In genomic region chr4:53146227-53146949, GRCm38 (mm10) we compare ENCODE assay signal across 21 mouse cellular contexts. TPM values are rescaled to one million over a fixed set of nuclear protein-coding genes. Genes with fewer than 3 reads are reported as not detected.
DNase-seq lines count a peak whose midpoint lies in the region; ATAC-seq lines count a peak whose summit lies in the region.
"Had no signal": no experiment of that assay in that cellular context is flagged by ENCODE, and none has a peak within 500 bp of the region (broad histone marks: within the 10 kb centered on the region; RNA-seq: fewer than 3 reads in every experiment).

No protein-coding gene starts in this region.

- intact Hi-C loops in heart, postnatal 10 days (cut with DNase I) = no loop called here

- 0 out of 2 replicates have a peak overlapping the region, but pooled peaks have one; percentile 6 for H3K27ac ChIP-seq in heart, embryonic 10.5 days
- peak overlapping the region; percentile 57 for H3K27ac ChIP-seq in liver, embryonic 15.5 days (replicated peaks)
- H3K27ac ChIP-seq: hindbrain, embryonic 13.5 days; limb, embryonic 10.5 days; limb, embryonic 15.5 days; macrophage; midbrain, embryonic 13.5 days had no signal

- no peak overlapping the region; the same call in 1 of the 2 replicates for H3K4me2 ChIP-seq in liver, embryonic 15.5 days
- H3K4me2 ChIP-seq: heart, embryonic 11.5 days; hindbrain, embryonic 13.5 days; limb, embryonic 15.5 days; midbrain, embryonic 13.5 days had no signal

- 84% methylated on average over 12 of the region's 12 CpGs for WGBS in heart, embryonic 10.5 days
- WGBS in liver, embryonic 15.5 days (ENCODE audit: insufficient replicate concordance) = 65% methylated on average over 12 of the region's 12 CpGs

- DNase-seq in heart, embryonic 10.5 days (ENCODE audit: low spot score) = no peak
- DNase-seq in heart, postnatal 10 days = no peak
- peak; percentile 35 for DNase-seq in lung, postnatal 10 days
- DNase-seq in lung, postnatal 25 days (ENCODE audit: low spot score) = no peak
- DNase-seq in embryo, embryonic 10 days (ENCODE audit: low spot score) = no peak
- no peak for DNase-seq in cerebellum, postnatal 10 days
- DNase-seq: cerebellum, adult 11 months; forebrain, postnatal 0 days; heart, postnatal 4 days; kidney, adult 11 months; kidney, postnatal 14 days; layer of hippocampus, adult 9-11 months; thymus, postnatal 4 days had no signal

- no peak overlapping the region for H3K4me3 ChIP-seq in heart, embryonic 10.5 days
- no peak overlapping the region for H3K4me3 ChIP-seq in liver, embryonic 15.5 days (replicated peaks)
- H3K4me3 ChIP-seq: erythroblast, embryonic 14.5 days; hindbrain, embryonic 13.5 days; limb, embryonic 10.5 days; limb, embryonic 15.5 days; midbrain, embryonic 13.5 days had no signal

- H3K9ac ChIP-seq in liver, embryonic 15.5 days = no peak overlapping the region
- H3K9ac ChIP-seq: forebrain, postnatal 0 days; hindbrain, embryonic 13.5 days; limb, embryonic 15.5 days; midbrain, embryonic 13.5 days had no signal

- ATAC-seq in liver, embryonic 15.5 days (ENCODE audit: insufficient read depth) = no peak
- ATAC-seq: forebrain, postnatal 0 days; midbrain, embryonic 13.5 days had no signal

- H3K9me3 ChIP-seq in heart, embryonic 10.5 days = no peaks in the 10 kb centered on the region
- no peaks in the 10 kb centered on the region for H3K9me3 ChIP-seq in liver, embryonic 15.5 days (replicated peaks)
- H3K9me3 ChIP-seq: hindbrain, embryonic 13.5 days; limb, embryonic 10.5 days; limb, embryonic 15.5 days; midbrain, embryonic 13.5 days had no signal

- H3K27me3 ChIP-seq in heart, embryonic 10.5 days (ENCODE audit: insufficient read depth, poor library complexity, severe bottlenecking) = no peaks in the 10 kb centered on the region
- no peaks in the 10 kb centered on the region for H3K27me3 ChIP-seq in liver, embryonic 15.5 days
- H3K27me3 ChIP-seq: hindbrain, embryonic 13.5 days; limb, embryonic 15.5 days; midbrain, embryonic 13.5 days had no signal

- H3K4me1 ChIP-seq in heart, embryonic 10.5 days = peaks cover 38% of the 10 kb centered on the region
- H3K4me1 ChIP-seq in liver, embryonic 15.5 days (replicated peaks) = peaks cover 46% of the 10 kb centered on the region
- H3K4me1 ChIP-seq: limb, embryonic 15.5 days had no signal

- no peaks in the 10 kb centered on the region for H3K36me3 ChIP-seq in heart, embryonic 10.5 days
- no peaks in the 10 kb centered on the region for H3K36me3 ChIP-seq in liver, embryonic 15.5 days (replicated peaks)
- H3K36me3 ChIP-seq: hindbrain, embryonic 13.5 days; limb, embryonic 10.5 days; limb, embryonic 15.5 days; midbrain, embryonic 13.5 days had no signal

RNA-seq across cellular contexts. Expression of gene Abca1, which starts 13.3 kb away (rescaled TPM):
- polyA plus RNA-seq in heart, embryonic 10.5 days (2016; fragmentation: Nextera tagmentation; extraction: Ambion mirVana) = 1.6 and 4.2 TPM in 2 replicates
- total RNA-seq in heart, postnatal 10 days (2021) = 10 to 100 TPM; 16.1 to 18.2 TPM
- 11.5 and 14.8 TPM in 2 replicates for polyA plus RNA-seq in liver, embryonic 15.5 days (2015; fragmentation: Nextera tagmentation; extraction: Ambion mirVana)
